Mouse (Mus musculus): ENCODE measurements around the gene Ly6c1. TPM values are rescaled to one million over a fixed set of nuclear protein-coding genes. Genes with fewer than 3 reads are reported as not detected.
A peak's percentile ranks its signal among the peaks of the same experiment; 100 is the strongest.
"Not testable (repeated sequence)": the region's sequence is repeated elsewhere in the genome, so short reads cannot be mapped to it uniquely, and the experiment has no call there.

The Ly6c1 gene
- 19.7 and 38.3 TPM in 2 replicates for polyA plus RNA-seq (2011; ENCODE audit: insufficient read depth, insufficient read length, low replicate concordance, missing spikeins)

- WGBS, result 27% methylated on average over 1 of the region's 1 CpGs
- H3K4me1 ChIP-seq (ENCODE audit: control insufficient read depth, insufficient read depth, low read length); H3K4me3 ChIP-seq (replicated peaks; ENCODE audit: control insufficient read depth, low read depth, low read length); H3K27ac ChIP-seq (ENCODE audit: control insufficient read depth, insufficient read depth, low read depth, low read length, poor library complexity): not testable (repeated sequence)
Measured at GRCm38 (mm10) chr15:75048642-75049261, at the start of gene Ly6c1. TSS of gene Ly6c1 (minus strand) at chr15:75048830.

GRCm38 (mm10) chr15:75088041-75088440, 39.4 kb upstream of the Ly6c1 start:
- WGBS, result 7% methylated on average over 2 of the region's 2 CpGs
- not testable (repeated sequence) for H3K4me1 ChIP-seq (ENCODE audit: control insufficient read depth, insufficient read depth, low read length); H3K27ac ChIP-seq (ENCODE audit: control insufficient read depth, insufficient read depth, low read depth, low read length, poor library complexity); H3K4me3 ChIP-seq (replicated peaks; ENCODE audit: control insufficient read depth, low read depth, low read length)

- WGBS, result 33% methylated on average over 4 of the region's 4 CpGs
- no peaks in the 10 kb centered on the region; the same call in 1 of the 2 replicates for H3K4me1 ChIP-seq (ENCODE audit: control insufficient read depth, insufficient read depth, low read length)
- H3K4me3 ChIP-seq (replicated peaks; ENCODE audit: control insufficient read depth, low read depth, low read length), result no peak overlapping the region
- H3K27ac ChIP-seq (ENCODE audit: control insufficient read depth, insufficient read depth, low read depth, low read length, poor library complexity), result no peak overlapping the region
- TF ChIP-seq POLR2A (IDR thresholded peaks at IDR 0.05; ENCODE audit: borderline replicate concordance, control insufficient read depth, low read depth, low read length) (no peak), CTCF (IDR thresholded peaks at IDR 0.05; ENCODE audit: control insufficient read depth, insufficient read depth, low read length) (no peak)
Measured at GRCm38 (mm10) chr15:75069965-75070364, 21.3 kb upstream of the Ly6c1 start.

DNA sequence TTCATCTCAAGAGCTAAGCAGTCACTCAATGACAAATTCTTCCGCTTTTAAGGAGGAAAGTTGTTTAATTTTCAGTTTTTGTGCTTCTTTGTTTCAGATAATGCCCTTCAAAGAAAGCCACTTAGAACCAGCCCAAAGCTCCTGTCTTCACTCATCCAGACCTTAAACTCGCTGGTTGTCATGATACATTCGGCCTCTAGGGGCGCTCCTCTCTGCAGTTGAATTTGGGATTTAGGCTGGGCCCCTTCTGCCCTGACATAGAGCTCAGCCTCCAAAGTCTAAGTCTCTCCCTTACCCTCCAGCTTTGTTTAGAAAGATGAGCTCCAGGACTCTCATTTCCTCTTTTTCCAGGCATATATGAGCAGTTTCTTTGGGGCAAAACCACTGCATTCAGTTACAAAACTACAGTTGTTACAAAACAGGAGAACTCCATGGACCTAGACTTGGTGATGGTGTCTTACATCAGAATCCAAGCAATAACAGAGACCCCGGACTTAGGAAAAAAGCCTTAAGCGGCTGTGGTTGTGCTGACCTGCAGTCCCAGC, 13.5 kb upstream of the Ly6c1 start:
- not testable (repeated sequence) for H3K4me1 ChIP-seq (ENCODE audit: control insufficient read depth, insufficient read depth, low read length); H3K27ac ChIP-seq (ENCODE audit: control insufficient read depth, insufficient read depth, low read depth, low read length, poor library complexity); H3K4me3 ChIP-seq (replicated peaks; ENCODE audit: control insufficient read depth, low read depth, low read length)
- 23% methylated on average over 6 of the region's 6 CpGs for WGBS
- TF ChIP-seq CTCF (IDR thresholded peaks at IDR 0.05; ENCODE audit: control insufficient read depth, insufficient read depth, low read length), result peak; percentile 53

- Histone ChIP-seq H3K4me1 (ENCODE audit: control insufficient read depth, insufficient read depth, low read length) (no peaks in the 10 kb centered on the region; the same call in 1 of the 2 replicates), H3K27ac (ENCODE audit: control insufficient read depth, insufficient read depth, low read depth, low read length, poor library complexity) (no peak overlapping the region), H3K4me3 (replicated peaks; ENCODE audit: control insufficient read depth, low read depth, low read length) (no peak overlapping the region)
- no peak for TF ChIP-seq POLR2A (IDR thresholded peaks at IDR 0.05; ENCODE audit: borderline replicate concordance, control insufficient read depth, low read depth, low read length)
- peak; percentile 74 for TF ChIP-seq CTCF (IDR thresholded peaks at IDR 0.05; ENCODE audit: control insufficient read depth, insufficient read depth, low read length)
Measured at GRCm38 (mm10) chr15:75060505-75060904, 11.9 kb upstream of the Ly6c1 start.

DNA sequence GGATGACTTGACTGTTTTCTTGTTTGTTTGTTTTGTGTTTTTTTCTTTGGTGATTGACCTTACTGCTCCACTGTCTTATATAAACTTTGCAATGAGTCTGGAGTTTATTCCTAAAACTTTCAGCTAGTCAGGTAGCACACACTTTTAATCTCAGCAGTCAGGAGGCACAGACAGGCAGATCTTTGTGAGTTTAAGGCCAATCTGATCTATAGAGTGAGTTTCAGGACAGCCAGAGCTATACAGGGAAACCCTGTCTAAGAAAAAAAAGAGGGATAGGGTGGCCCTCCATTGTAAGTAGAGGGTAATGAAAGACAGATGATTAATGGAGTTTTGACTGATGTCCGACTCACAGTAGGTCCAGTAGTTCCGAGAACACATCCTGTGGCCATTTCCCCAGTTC, 7.4 kb upstream of the Ly6c1 start:
- 81% methylated on average over 2 of the region's 2 CpGs for WGBS
- Histone ChIP-seq H3K4me1 (ENCODE audit: control insufficient read depth, insufficient read depth, low read length) (no peaks in the 10 kb centered on the region), H3K27ac (ENCODE audit: control insufficient read depth, insufficient read depth, low read depth, low read length, poor library complexity) (no peak overlapping the region), H3K4me3 (replicated peaks; ENCODE audit: control insufficient read depth, low read depth, low read length) (no peak overlapping the region)
- no peak for TF ChIP-seq CTCF (IDR thresholded peaks at IDR 0.05; ENCODE audit: control insufficient read depth, insufficient read depth, low read length)
- TF ChIP-seq POLR2A (IDR thresholded peaks at IDR 0.05; ENCODE audit: borderline replicate concordance, control insufficient read depth, low read depth, low read length), result no peak

DNA sequence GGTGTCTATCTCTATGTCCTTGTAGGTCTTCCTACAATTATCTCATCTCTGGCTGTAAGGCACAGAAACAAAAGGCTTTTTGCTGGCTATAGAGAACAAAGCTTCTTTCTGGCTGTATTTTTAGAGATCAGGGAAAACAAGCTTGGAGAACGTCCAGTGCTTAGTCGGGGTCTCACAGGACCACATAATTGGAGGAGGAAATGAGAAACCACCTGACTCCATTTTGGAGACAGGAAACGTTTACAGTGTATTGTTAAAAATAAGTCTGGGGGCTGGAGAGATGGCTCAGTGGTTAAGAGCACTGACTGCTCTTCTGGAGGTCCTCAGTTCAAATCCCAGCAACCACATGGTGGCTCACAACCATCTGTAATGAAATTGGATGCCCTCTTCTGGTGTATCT, 6.8 kb upstream of the Ly6c1 start:
- not testable (repeated sequence) for H3K4me1 ChIP-seq (ENCODE audit: control insufficient read depth, insufficient read depth, low read length); H3K27ac ChIP-seq (ENCODE audit: control insufficient read depth, insufficient read depth, low read depth, low read length, poor library complexity); H3K4me3 ChIP-seq (replicated peaks; ENCODE audit: control insufficient read depth, low read depth, low read length)
- WGBS, result 42% methylated on average over 3 of the region's 3 CpGs

DNA sequence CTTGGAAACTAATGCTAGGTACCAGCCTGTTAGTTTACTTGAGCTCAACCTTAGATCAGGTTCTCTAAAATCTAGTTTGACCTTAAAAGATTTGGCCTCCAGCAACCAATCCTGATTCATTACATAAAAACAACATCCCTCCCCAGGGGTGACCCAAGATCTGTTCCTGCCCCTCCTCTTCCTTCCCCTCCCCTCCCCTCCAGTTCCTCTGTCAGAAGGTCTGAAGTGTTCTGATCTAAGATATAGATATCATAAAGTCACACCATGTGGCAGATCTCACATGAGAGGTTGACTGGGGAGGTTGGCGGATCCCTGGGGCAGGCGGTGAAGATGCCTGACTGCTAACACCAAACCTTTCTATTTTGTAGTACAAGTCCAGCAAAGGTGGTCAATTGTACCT, 3.8 kb upstream of the Ly6c1 start:
- not testable (repeated sequence) for H3K27ac ChIP-seq (ENCODE audit: control insufficient read depth, insufficient read depth, low read depth, low read length, poor library complexity); H3K4me3 ChIP-seq (replicated peaks; ENCODE audit: control insufficient read depth, low read depth, low read length); H3K4me1 ChIP-seq (ENCODE audit: control insufficient read depth, insufficient read depth, low read length)
- WGBS, result 52% methylated on average over 2 of the region's 2 CpGs

- H3K4me1 ChIP-seq (ENCODE audit: control insufficient read depth, insufficient read depth, low read length); H3K4me3 ChIP-seq (replicated peaks; ENCODE audit: control insufficient read depth, low read depth, low read length); H3K27ac ChIP-seq (ENCODE audit: control insufficient read depth, insufficient read depth, low read depth, low read length, poor library complexity): not testable (repeated sequence)
- WGBS, result 87% methylated on average over 3 of the region's 3 CpGs
Measured at GRCm38 (mm10) chr15:75051141-75051540, 2.5 kb upstream of the Ly6c1 start.

- WGBS, result 82% methylated on average over 1 of the region's 1 CpGs
- H3K4me1 ChIP-seq (ENCODE audit: control insufficient read depth, insufficient read depth, low read length); H3K27ac ChIP-seq (ENCODE audit: control insufficient read depth, insufficient read depth, low read depth, low read length, poor library complexity); H3K4me3 ChIP-seq (replicated peaks; ENCODE audit: control insufficient read depth, low read depth, low read length): not testable (repeated sequence)
Measured at GRCm38 (mm10) chr15:75050593-75050992, 2.0 kb upstream of the Ly6c1 start.

GRCm38 (mm10) chr15:75049811-75050210, 1.2 kb upstream of the Ly6c1 start:
- H3K4me1 ChIP-seq (ENCODE audit: control insufficient read depth, insufficient read depth, low read length); H3K4me3 ChIP-seq (replicated peaks; ENCODE audit: control insufficient read depth, low read depth, low read length); H3K27ac ChIP-seq (ENCODE audit: control insufficient read depth, insufficient read depth, low read depth, low read length, poor library complexity): not testable (repeated sequence)
- 87% methylated on average over 2 of the region's 2 CpGs for WGBS

GRCm38 (mm10) chr15:75047970-75048320, 685 bp downstream of the Ly6c1 start:
- H3K27ac ChIP-seq (ENCODE audit: control insufficient read depth, insufficient read depth, low read depth, low read length, poor library complexity); H3K4me1 ChIP-seq (ENCODE audit: control insufficient read depth, insufficient read depth, low read length); H3K4me3 ChIP-seq (replicated peaks; ENCODE audit: control insufficient read depth, low read depth, low read length): not testable (repeated sequence)
- WGBS, result 88% methylated on average over 1 of the region's 1 CpGs

- not testable (repeated sequence) for H3K27ac ChIP-seq (ENCODE audit: control insufficient read depth, insufficient read depth, low read depth, low read length, poor library complexity); H3K4me1 ChIP-seq (ENCODE audit: control insufficient read depth, insufficient read depth, low read length); H3K4me3 ChIP-seq (replicated peaks; ENCODE audit: control insufficient read depth, low read depth, low read length)
- 69% methylated on average over 5 of the region's 7 CpGs for WGBS
Measured at GRCm38 (mm10) chr15:75047313-75047969, 1.2 kb downstream of the Ly6c1 start.

Measured in bone marrow, adult 2 months (tissue).